Mouse (Mus musculus) common myeloid progenitor, adult 5-6 weeks (primary cell): ENCODE measurements around the gene Col1a2. TPM values are rescaled to one million over a fixed set of nuclear protein-coding genes. Genes with fewer than 3 reads are reported as not detected.

Source experiments
- ATAC-seq: replicated peaks from 2 replicates; pipeline ENCODE4 v1.8.0; 2016; ENCODE audit warnings: low read depth, mild to moderate bottlenecking, moderate TSS enrichment, inconsistent platforms; ENCODE audit not compliant: poor library complexity, severe bottlenecking
- total RNA-seq: library from RNA; stranded (forward); fragments of 200-1000, 187-1606 nt; gene quantifications from 2 replicates; pipeline ENCODE4 v1.2.3, GENCODE M21; 2017

Gene Col1a2
- 0.05 TPM in 2 replicates for total RNA-seq

GRCm38 (mm10) chr6:4504603-4505131, at the start of gene Col1a2:
TSS of gene Col1a2 (plus strand) at chr6:4504814.
- ATAC-seq: no peak

- no peak for ATAC-seq
Observed at GRCm38 (mm10) chr6:4455518-4455917, 49.1 kb upstream of the Col1a2 start.

- ATAC-seq: no peak
Observed at GRCm38 (mm10) chr6:4455961-4456617, 48.5 kb upstream of the Col1a2 start.

GRCm38 (mm10) chr6:4456691-4457447, 47.7 kb upstream of the Col1a2 start:
- peak; percentile 73 for ATAC-seq

- ATAC-seq: no peak
Observed at GRCm38 (mm10) chr6:4457555-4457996, 47.0 kb upstream of the Col1a2 start.

GRCm38 (mm10) chr6:4465320-4465719, 39.3 kb upstream of the Col1a2 start:
- no peak for ATAC-seq

- ATAC-seq: no peak
Observed at GRCm38 (mm10) chr6:4483577-4483936, 21.1 kb upstream of the Col1a2 start.

- peak; percentile 74 for ATAC-seq
Observed at GRCm38 (mm10) chr6:4483937-4484601, 20.5 kb upstream of the Col1a2 start.

- no peak for ATAC-seq
Observed at GRCm38 (mm10) chr6:4488349-4488748, 16.3 kb upstream of the Col1a2 start.

GRCm38 (mm10) chr6:4488966-4489365, 15.6 kb upstream of the Col1a2 start:
- no peak for ATAC-seq

GRCm38 (mm10) chr6:4489366-4490245, 15.0 kb upstream of the Col1a2 start:
- ATAC-seq: no peak

GRCm38 (mm10) chr6:4493666-4494065, 10.9 kb upstream of the Col1a2 start:
- no peak for ATAC-seq

- ATAC-seq: no peak
Observed at GRCm38 (mm10) chr6:4496428-4496827, 8.2 kb upstream of the Col1a2 start.

- no peak for ATAC-seq
Observed at GRCm38 (mm10) chr6:4503106-4503505, 1.5 kb upstream of the Col1a2 start.

GRCm38 (mm10) chr6:4505158-4505997, 764 bp downstream of the Col1a2 start:
- ATAC-seq: peak; percentile 49

- ATAC-seq: 0 out of 2 replicates have a peak, but pooled peaks have one; percentile 7
Observed at GRCm38 (mm10) chr6:4506106-4506505, 1.5 kb downstream of the Col1a2 start.

GRCm38 (mm10) chr6:4506791-4507190, 2.2 kb downstream of the Col1a2 start:
- no peak for ATAC-seq

- ATAC-seq: no peak
Observed at GRCm38 (mm10) chr6:4507323-4507722, 2.7 kb downstream of the Col1a2 start.

GRCm38 (mm10) chr6:4508279-4508678, 3.7 kb downstream of the Col1a2 start:
- no peak for ATAC-seq
